Mouse (Mus musculus) kidney, postnatal 14 days (tissue): ENCODE data around the gene Cntn5.
A peak's percentile ranks its signal among the peaks of the same experiment; 100 is the strongest.

Experiments used
- DNase-seq: peaks from one replicate; pipeline ENCODE4 v3.0.0; 2022; ENCODE audit warnings: mixed read lengths

Cntn5 gene

DNA sequence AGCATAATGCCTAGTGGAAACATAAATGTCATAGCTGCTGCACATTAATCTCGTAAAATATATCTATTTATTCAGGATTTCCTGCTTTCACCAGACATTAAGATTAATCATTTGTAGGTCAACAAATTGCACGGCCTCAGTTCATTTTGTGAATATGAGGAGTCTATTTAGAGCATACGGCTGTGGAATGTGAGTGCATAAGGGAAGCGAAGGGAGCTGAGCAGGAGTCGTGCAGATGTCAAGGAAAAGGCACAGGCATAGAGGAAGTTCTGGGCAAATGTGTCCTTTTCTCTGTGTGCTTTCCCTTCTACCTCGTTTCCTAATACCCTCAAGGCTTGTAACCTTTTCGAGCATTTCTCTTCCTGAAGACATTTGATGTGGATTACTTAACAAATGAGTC, 504.5 kb downstream of the Cntn5 start:
- peak; percentile 16 for DNase-seq

GRCm38 (mm10) chr9:10389863-10390262, 514.7 kb downstream of the Cntn5 start:
- no peak for DNase-seq

- DNase-seq, result no peak
Observed at GRCm38 (mm10) chr9:10384455-10384854, 520.1 kb downstream of the Cntn5 start.

DNA sequence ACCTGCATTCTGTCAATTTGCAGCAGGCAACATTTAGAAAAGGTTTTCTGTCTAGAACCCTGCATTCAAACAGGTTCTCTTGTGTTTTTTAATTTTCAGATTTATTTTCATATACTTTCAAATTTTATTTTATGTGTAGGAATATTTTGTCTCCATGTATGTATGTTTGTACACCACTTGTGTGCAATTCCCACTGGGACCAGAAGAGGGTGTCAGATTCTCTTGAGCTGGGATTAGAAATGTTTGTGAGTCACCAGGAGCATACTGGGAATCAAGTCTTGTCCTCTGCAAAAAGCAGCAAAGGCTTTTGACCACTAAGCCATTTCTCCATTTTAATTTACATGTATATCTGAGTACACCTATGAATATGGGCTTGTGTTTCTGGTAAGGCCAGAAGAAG, 521.4 kb downstream of the Cntn5 start:
- DNase-seq, result no peak

- no peak for DNase-seq
Observed at GRCm38 (mm10) chr9:10381701-10382100, 522.9 kb downstream of the Cntn5 start.

DNA sequence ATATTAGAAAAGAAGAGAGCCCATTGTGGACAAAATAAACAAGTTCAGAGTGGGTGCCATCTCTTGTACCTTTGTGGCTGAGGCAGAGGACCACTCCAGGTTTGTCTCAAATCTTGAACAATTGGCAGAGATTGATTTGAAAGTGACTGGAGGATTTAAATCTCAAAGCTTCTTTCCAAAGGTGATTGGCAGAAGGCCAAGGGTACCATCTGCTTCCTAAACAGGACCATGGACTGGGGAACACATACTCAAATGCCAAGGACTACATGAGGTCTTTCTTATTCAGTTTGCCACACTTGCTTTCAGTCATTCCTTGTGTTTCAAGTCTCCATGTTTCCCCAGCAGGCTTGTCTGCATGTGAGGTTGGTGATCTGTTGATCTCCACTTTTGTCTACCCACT, 528.3 kb downstream of the Cntn5 start:
- no peak for DNase-seq

- DNase-seq, result no peak
Observed at GRCm38 (mm10) chr9:10368971-10369370, 535.6 kb downstream of the Cntn5 start.

- no peak for DNase-seq
Observed at GRCm38 (mm10) chr9:10368410-10368809, 536.2 kb downstream of the Cntn5 start.

GRCm38 (mm10) chr9:10366246-10366955, 538.2 kb downstream of the Cntn5 start:
- no peak for DNase-seq

- DNase-seq, result no peak
Observed at GRCm38 (mm10) chr9:10350909-10351655, 553.5 kb downstream of the Cntn5 start.

DNA sequence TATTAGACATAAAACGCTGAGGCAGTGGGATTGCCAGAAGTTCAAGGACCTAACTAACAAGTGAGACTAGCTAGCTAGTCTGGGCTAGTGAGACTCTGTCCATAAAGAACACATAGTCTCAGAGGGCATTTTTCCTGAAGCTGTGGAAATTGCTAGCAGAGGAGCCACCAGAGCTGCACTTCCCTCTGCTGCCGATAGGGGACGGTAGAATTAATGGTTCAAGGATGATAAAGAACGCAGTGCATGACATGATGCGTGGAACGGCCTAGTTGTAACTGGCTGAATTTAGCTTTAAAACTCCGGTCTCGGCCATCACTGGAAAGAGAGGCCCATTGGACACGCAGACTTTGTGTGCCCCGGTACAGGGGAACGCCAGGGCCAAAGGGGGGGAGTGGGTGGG, 555.8 kb downstream of the Cntn5 start:
- DNase-seq, result no peak

GRCm38 (mm10) chr9:10348222-10348621, 556.4 kb downstream of the Cntn5 start:
- no peak for DNase-seq

DNA sequence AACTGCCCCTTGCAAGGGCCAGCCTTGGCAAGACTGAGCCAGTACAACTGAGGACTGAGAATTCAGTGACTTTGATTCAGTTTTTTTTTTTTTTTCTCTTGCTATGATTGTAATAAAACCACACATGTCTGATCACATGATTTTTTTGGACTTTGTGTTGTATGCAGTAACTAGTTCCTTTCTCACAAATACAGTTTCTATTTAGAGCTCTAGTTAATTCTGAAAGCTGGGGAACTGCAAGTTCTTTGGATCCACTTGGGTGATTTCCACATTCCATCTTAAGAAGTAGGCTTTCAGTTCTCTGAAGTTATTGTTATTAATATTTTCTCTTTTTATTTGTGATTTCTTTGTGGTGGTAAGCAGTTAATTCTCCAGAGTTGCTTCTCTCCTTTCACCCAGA, 563.8 kb downstream of the Cntn5 start:
- no peak for DNase-seq

DNA sequence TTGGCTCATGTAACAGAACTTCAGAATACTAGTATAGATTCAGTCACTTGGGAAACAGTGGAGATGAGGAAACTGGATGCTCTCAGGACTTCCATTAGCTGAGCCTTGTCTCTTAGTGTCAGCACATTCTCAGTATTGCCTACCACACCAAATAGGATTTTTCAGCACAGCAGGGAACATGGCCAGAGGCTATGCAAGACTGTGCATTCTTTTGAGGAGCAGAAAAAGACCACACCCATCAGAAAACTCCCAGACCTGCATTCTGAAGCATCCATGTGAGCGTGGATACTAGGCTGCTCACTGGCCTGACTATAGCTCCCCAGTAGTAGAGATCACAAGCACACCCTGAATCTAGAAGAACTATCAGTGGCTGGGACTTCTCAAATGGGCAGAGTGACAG, 564.9 kb downstream of the Cntn5 start:
- DNase-seq, result no peak

DNA sequence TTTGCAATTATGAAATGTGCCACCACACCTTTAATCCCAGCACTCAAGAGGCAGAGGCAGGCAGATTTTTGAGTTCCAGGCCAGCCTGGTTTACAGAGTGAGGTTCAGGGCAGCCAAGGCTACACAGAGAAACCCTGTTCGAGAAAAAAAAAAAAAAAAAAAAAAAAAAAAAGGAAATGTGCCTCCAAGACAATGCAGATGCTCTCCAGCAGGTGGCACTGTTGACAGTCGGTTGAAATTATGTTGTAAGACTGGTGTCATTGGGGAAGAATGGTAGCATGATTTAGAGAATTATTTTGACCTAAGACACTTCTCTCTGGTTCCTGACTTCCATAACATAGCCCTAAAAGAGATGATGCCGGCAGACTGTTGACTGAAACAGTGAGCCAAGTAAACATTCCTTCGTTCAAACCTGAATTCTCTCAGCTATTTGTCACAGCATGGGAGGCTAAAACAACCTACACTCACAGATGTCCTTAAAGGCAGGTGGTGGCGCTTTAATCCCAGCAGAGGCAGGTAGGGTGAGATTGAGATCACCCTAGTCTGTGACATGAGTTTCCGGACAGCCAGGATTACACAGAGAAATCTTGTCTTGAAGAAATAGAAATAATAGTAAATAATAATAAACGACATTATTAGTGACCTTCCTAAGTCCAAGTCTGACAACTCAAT, 579.7 kb downstream of the Cntn5 start:
- DNase-seq, result peak; percentile 12

GRCm38 (mm10) chr9:10269342-10269741, 635.2 kb downstream of the Cntn5 start:
- no peak for DNase-seq

DNA sequence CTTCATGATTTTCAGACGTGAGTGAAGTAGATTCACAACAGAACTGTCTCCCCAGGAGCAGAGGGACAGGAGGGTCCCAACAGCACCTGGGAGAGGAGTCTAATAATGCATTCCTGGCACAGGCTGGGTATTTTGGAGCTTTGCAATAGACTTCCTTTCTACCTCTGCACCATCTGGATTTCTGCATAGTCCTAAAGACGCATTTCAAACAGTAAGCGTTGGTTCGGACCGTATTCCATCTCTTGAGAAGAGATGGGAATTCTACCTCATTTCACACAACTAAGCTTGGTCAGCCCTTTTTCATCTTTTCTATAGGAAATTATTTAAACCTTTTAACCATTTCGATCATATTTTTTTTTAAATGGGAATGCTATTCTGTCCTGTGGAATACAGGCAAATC, 635.7 kb downstream of the Cntn5 start:
- DNase-seq, result no peak

- DNase-seq, result no peak
Observed at GRCm38 (mm10) chr9:10265616-10266015, 639.0 kb downstream of the Cntn5 start.

GRCm38 (mm10) chr9:10233364-10233763, 671.2 kb downstream of the Cntn5 start:
- no peak for DNase-seq

- DNase-seq, result no peak
Observed at GRCm38 (mm10) chr9:10232066-10232465, 672.5 kb downstream of the Cntn5 start.

- no peak for DNase-seq
Observed at GRCm38 (mm10) chr9:10230973-10231372, 673.6 kb downstream of the Cntn5 start.

DNA sequence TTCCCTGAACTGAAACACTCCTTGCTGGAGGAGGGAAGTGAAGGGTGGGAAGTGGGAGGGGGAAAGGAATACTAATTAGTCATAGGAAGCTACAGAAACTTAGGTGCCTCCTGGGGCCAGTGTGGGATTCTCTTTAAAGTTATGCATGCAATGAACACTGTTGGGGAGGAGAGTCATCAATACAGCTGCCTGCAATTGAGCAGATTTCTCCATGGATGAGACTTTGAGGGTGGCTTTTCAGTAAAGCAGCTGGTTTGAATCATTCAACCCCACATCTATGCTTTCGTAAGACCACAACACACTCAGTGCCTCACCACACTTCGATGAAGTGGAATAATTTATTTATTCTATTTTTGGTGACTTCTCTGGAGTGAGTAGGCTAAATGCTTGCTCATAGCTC, 674.9 kb downstream of the Cntn5 start:
- no peak for DNase-seq

DNA sequence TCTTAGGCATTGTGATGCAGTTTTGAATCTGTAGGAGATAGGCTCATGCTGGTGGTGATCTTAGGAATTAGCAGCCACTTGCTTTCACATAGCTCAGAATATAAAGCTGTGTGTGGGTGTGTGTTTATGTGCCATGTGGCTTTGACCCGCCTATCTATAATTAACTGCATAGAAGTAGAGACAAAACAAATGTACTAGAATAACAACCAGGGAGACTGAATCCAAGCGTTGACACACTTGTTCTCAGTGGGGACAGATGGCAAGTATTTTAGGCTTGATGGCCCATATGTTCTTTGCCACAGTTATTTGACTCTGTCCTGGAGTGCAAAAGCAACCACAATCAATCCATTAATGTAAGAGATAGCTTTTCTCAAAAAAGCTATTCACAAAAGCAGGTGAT, 678.6 kb downstream of the Cntn5 start:
- DNase-seq, result no peak

DNA sequence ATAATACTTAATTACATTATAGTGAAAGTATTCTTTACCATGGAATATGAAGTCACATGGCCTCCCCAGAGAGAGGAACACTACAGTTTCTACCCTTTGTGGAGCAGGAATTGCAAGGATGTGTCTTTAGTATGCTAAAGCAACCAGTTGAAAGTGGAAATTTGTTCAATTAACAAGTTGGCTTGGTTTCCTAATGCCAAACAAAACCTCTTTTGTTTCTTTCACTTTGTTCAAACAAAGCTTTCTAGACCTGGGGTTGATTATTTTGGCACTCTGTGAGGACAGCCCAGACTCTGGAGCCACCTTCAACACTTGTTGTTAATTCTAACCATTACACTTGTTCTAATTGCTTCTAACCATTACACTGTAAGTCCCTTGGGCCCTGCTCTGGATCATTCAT, 718.5 kb downstream of the Cntn5 start:
- DNase-seq, result no peak
